Mouse (Mus musculus): ENCODE data around the gene Gm21964. TPM values are rescaled to one million over a fixed set of nuclear protein-coding genes. Genes with fewer than 3 reads are reported as not detected.
A peak's percentile ranks its signal among the peaks of the same experiment; 100 is the strongest.

Gm21964 gene
- polyA plus RNA-seq, 1 experiment from 2014 or later, result not detected

- Histone ChIP-seq H3K9ac (ENCODE audit: low read depth, low read length) (peak within 1 kb of the TSS; percentile 73), H3K9me3 (ENCODE audit: control insufficient read depth, low read length) (no peaks in the 10 kb centered on the region), H3K4me3 (ENCODE audit: low read depth, low read length) (peak within 1 kb of the TSS; percentile 71), H3K4me2 (replicated peaks; ENCODE audit: low read depth, low read length) (peak within 1 kb of the TSS; percentile 93), H3K27ac (ENCODE audit: low read depth, low read length) (no peak within 1 kb of the TSS), H3K36me3 (ENCODE audit: control insufficient read depth, insufficient read depth, low read length) (no peaks in the 10 kb centered on the region; the same call in 1 of the 2 replicates), H3K27me3 (ENCODE audit: control insufficient read depth, insufficient read depth, low read length) (no peaks in the 10 kb centered on the region), H3K4me1 (replicated peaks; ENCODE audit: control insufficient read depth, insufficient read depth, low read length) (no peaks in the 10 kb centered on the region)
- ATAC-seq (ENCODE audit: low FRiP score) (peak; percentile 93), DNase-seq (ENCODE audit: low spot score) (peak; percentile 78)
- 8% methylated on average over 54 of the region's 54 CpGs for WGBS
Observed at GRCm38 (mm10) chr8:110079282-110080221, 21.5 kb upstream of the Gm21964 start, which contains the start of gene Zfp612. Gene Zfp612 (plus strand): TSS chr8:110079746.

- Histone ChIP-seq H3K36me3 (ENCODE audit: control insufficient read depth, insufficient read depth, low read length) (peaks cover 2% of the 10 kb centered on the region; the same call in 1 of the 2 replicates), H3K4me3 (ENCODE audit: low read depth, low read length) (no peak overlapping the region)
Observed at GRCm38 (mm10) chr8:110082416-110083105, 18.4 kb upstream of the Gm21964 start.

DNA sequence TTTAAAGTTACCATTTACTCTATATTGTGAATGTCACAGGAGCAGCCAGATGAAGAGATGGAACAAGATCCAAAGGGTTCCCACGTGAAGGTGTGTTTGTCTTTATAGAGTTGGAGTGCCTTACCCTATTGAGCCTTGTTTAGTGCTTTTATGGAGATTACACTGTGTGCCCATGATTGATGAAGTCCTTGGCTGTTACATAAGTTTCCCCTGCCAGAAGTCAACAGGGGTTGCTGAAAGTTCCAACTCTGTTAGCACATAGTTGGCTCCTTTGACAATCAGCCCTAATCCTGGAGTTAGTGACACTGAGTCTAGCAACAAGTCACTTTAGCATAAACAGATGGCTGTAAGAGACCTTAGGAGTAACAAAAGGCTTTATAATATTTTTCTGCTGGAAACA, 9.1 kb upstream of the Gm21964 start:
- H3K4me3 ChIP-seq (ENCODE audit: low read depth, low read length), result no peak overlapping the region
- ATAC-seq (ENCODE audit: low FRiP score), result no peak
- H3K36me3 ChIP-seq (ENCODE audit: control insufficient read depth, insufficient read depth, low read length), result peaks cover 15% of the 10 kb centered on the region
- no peak for DNase-seq (ENCODE audit: low spot score)
- WGBS, result 61% methylated on average over 1 of the region's 1 CpGs
- no peaks in the 10 kb centered on the region for H3K27me3 ChIP-seq (ENCODE audit: control insufficient read depth, insufficient read depth, low read length)
- H3K4me1 ChIP-seq (replicated peaks; ENCODE audit: control insufficient read depth, insufficient read depth, low read length), result no peaks in the 10 kb centered on the region
- no peak overlapping the region for H3K9ac ChIP-seq (ENCODE audit: low read depth, low read length)
- no peak overlapping the region for H3K4me2 ChIP-seq (replicated peaks; ENCODE audit: low read depth, low read length)
- no peak overlapping the region for H3K27ac ChIP-seq (ENCODE audit: low read depth, low read length)
- no peaks in the 10 kb centered on the region for H3K9me3 ChIP-seq (ENCODE audit: control insufficient read depth, low read length)

More at GRCm38 (mm10) chr8:110082416-110083105, 18.4 kb upstream of the Gm21964 start:
- WGBS, result 84% methylated on average over 11 of the region's 11 CpGs
- ATAC-seq (ENCODE audit: low FRiP score), result no peak
- Histone ChIP-seq H3K9ac (ENCODE audit: low read depth, low read length) (no peak overlapping the region), H3K4me2 (replicated peaks; ENCODE audit: low read depth, low read length) (no peak overlapping the region), H3K27ac (ENCODE audit: low read depth, low read length) (no peak overlapping the region), H3K27me3 (ENCODE audit: control insufficient read depth, insufficient read depth, low read length) (no peaks in the 10 kb centered on the region), H3K4me1 (replicated peaks; ENCODE audit: control insufficient read depth, insufficient read depth, low read length) (no peaks in the 10 kb centered on the region), H3K9me3 (ENCODE audit: control insufficient read depth, low read length) (no peaks in the 10 kb centered on the region)
- DNase-seq (ENCODE audit: low spot score), result no peak

DNA sequence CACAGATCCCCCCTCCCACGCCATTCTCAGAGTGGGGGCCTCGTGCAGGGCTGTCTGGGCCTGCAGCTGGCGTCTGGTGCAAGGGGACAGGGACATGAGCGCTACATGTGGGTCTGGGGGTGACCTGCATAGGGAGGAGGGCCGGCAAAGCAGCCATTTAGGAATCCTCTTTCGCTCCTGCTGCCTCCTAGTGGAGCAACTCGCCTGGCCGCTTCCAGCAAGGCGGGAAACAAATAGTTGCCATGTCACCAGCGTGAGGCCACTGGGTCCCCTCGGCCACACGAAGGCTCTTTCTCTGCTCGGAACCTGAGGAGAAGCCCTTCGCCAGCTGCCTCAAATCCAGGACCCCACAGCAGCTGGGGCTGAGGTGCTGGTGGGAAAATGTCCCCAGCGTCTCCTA, 669 bp downstream of the Gm21964 start:
- Histone ChIP-seq H3K4me3 (ENCODE audit: low read depth, low read length) (no peak overlapping the region), H3K4me1 (replicated peaks; ENCODE audit: control insufficient read depth, insufficient read depth, low read length) (no peaks in the 10 kb centered on the region), H3K36me3 (ENCODE audit: control insufficient read depth, insufficient read depth, low read length) (no peaks in the 10 kb centered on the region), H3K9me3 (ENCODE audit: control insufficient read depth, low read length) (no peaks in the 10 kb centered on the region), H3K27me3 (ENCODE audit: control insufficient read depth, insufficient read depth, low read length) (no peaks in the 10 kb centered on the region), H3K4me2 (replicated peaks; ENCODE audit: low read depth, low read length) (no peak overlapping the region), H3K9ac (ENCODE audit: low read depth, low read length) (no peak overlapping the region), H3K27ac (ENCODE audit: low read depth, low read length) (no peak overlapping the region)
- DNase-seq (ENCODE audit: low spot score), result no peak
- 89% methylated on average over 14 of the region's 15 CpGs for WGBS
- no peak for ATAC-seq (ENCODE audit: low FRiP score)

DNA sequence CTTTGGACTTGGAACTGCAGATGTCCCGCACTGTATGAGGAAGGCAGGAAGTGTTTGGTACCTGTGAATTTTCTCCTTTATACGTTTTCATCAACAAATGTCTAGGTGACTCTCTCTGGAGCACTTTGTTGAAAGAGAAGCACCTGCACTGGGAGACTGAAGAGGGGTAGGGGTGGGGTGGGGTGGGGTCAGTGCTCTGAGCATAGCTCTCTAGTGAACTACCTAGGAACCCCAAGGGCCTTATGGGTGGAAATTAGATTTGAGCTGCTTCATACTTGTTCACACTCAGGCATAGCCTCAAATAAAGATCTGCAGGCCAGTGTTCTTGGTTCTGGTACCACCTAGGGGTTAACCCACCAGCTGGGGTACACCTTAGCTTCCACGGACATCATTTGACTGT, 1.6 kb downstream of the Gm21964 start, which contains the start of gene Gm17720:
Gene Gm17720 (minus strand): TSS at position 101 of the 400 bp plus-strand sequence.
- Histone ChIP-seq H3K4me3 (ENCODE audit: low read depth, low read length) (no peak within 1 kb of the TSS), H3K36me3 (ENCODE audit: control insufficient read depth, insufficient read depth, low read length) (no peaks in the 10 kb centered on the region), H3K9me3 (ENCODE audit: control insufficient read depth, low read length) (no peaks in the 10 kb centered on the region), H3K4me2 (replicated peaks; ENCODE audit: low read depth, low read length) (no peak within 1 kb of the TSS), H3K4me1 (replicated peaks; ENCODE audit: control insufficient read depth, insufficient read depth, low read length) (no peaks in the 10 kb centered on the region), H3K27me3 (ENCODE audit: control insufficient read depth, insufficient read depth, low read length) (no peaks in the 10 kb centered on the region), H3K27ac (ENCODE audit: low read depth, low read length) (no peak within 1 kb of the TSS), H3K9ac (ENCODE audit: low read depth, low read length) (no peak within 1 kb of the TSS)
- 86% methylated on average over 3 of the region's 3 CpGs for WGBS
- no peak for ATAC-seq (ENCODE audit: low FRiP score)
- no peak for DNase-seq (ENCODE audit: low spot score)

DNA sequence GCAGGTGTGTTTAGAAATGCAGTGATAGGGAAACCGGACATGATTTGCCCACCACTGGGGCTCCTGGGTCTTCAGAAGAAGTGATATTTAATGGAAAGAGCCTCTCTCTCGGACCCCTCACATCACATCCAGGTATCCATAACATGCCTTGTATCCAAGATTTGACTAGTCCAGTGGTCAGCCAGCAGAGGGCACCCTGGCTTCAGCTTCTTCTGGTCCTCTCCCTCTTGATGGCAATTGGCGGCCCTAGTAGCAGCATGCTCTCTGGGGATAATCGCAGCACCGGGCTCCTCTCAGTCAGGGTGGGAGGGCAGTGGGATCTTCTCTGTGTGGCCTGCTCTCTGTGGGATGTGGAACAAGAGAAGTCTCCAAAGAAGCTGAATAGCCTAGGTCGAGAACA, 18.7 kb downstream of the Gm21964 start:
- DNase-seq (ENCODE audit: low spot score), result peak; percentile 26
- no peak overlapping the region for H3K4me3 ChIP-seq (ENCODE audit: low read depth, low read length)
- H3K36me3 ChIP-seq (ENCODE audit: control insufficient read depth, insufficient read depth, low read length), result no peaks in the 10 kb centered on the region
- WGBS, result 45% methylated on average over 6 of the region's 6 CpGs
- no peaks in the 10 kb centered on the region for H3K27me3 ChIP-seq (ENCODE audit: control insufficient read depth, insufficient read depth, low read length)
- no peak overlapping the region for H3K4me2 ChIP-seq (replicated peaks; ENCODE audit: low read depth, low read length)
- H3K27ac ChIP-seq (ENCODE audit: low read depth, low read length), result no peak overlapping the region
- ATAC-seq (ENCODE audit: low FRiP score), result no peak
- no peaks in the 10 kb centered on the region for H3K9me3 ChIP-seq (ENCODE audit: control insufficient read depth, low read length)
- no peak overlapping the region for H3K9ac ChIP-seq (ENCODE audit: low read depth, low read length)
- no peaks in the 10 kb centered on the region for H3K4me1 ChIP-seq (replicated peaks; ENCODE audit: control insufficient read depth, insufficient read depth, low read length)

GRCm38 (mm10) chr8:110130537-110130936, 29.5 kb downstream of the Gm21964 start:
- DNase-seq (ENCODE audit: low spot score) (peak; percentile 92), ATAC-seq (ENCODE audit: low FRiP score) (no peak)
- H3K4me3 ChIP-seq (ENCODE audit: low read depth, low read length), result no peak overlapping the region
- H3K9ac ChIP-seq (ENCODE audit: low read depth, low read length), result no peak overlapping the region
- WGBS, result 25% methylated on average over 13 of the region's 13 CpGs
- H3K4me2 ChIP-seq (replicated peaks; ENCODE audit: low read depth, low read length), result no peak overlapping the region
- H3K36me3 ChIP-seq (ENCODE audit: control insufficient read depth, insufficient read depth, low read length), result no peaks in the 10 kb centered on the region
- no peaks in the 10 kb centered on the region for H3K27me3 ChIP-seq (ENCODE audit: control insufficient read depth, insufficient read depth, low read length)
- no peaks in the 10 kb centered on the region for H3K9me3 ChIP-seq (ENCODE audit: control insufficient read depth, low read length)
- no peaks in the 10 kb centered on the region for H3K4me1 ChIP-seq (replicated peaks; ENCODE audit: control insufficient read depth, insufficient read depth, low read length)
- no peak overlapping the region for H3K27ac ChIP-seq (ENCODE audit: low read depth, low read length)

GRCm38 (mm10) chr8:110134236-110134635, 33.2 kb downstream of the Gm21964 start:
- Histone ChIP-seq H3K36me3 (ENCODE audit: control insufficient read depth, insufficient read depth, low read length) (no peaks in the 10 kb centered on the region), H3K9me3 (ENCODE audit: control insufficient read depth, low read length) (no peaks in the 10 kb centered on the region), H3K4me2 (replicated peaks; ENCODE audit: low read depth, low read length) (no peak overlapping the region), H3K27me3 (ENCODE audit: control insufficient read depth, insufficient read depth, low read length) (no peaks in the 10 kb centered on the region), H3K4me1 (replicated peaks; ENCODE audit: control insufficient read depth, insufficient read depth, low read length) (no peaks in the 10 kb centered on the region), H3K9ac (ENCODE audit: low read depth, low read length) (no peak overlapping the region), H3K27ac (ENCODE audit: low read depth, low read length) (no peak overlapping the region), H3K4me3 (ENCODE audit: low read depth, low read length) (no peak overlapping the region)
- DNase-seq (ENCODE audit: low spot score) (no peak), ATAC-seq (ENCODE audit: low FRiP score) (no peak)
- 93% methylated on average over 8 of the region's 8 CpGs for WGBS

Data from hindbrain, embryonic 11.5 days (tissue).